Mouse (Mus musculus) cortical plate, adult 2 months (tissue): ENCODE results near the gene C9.

Experiments
- CTCF ChIP-seq: fragments of 200-500 bp; IDR thresholded peaks from 2 replicates; pipeline ENCODE4 v1.5.1; 2011; ENCODE audit warnings: mild to moderate bottlenecking, control low read depth, low read length; ENCODE audit not compliant: insufficient read depth; ENCODE audit errors: extremely low read depth
- POLR2A ChIP-seq: fragments of 200-500 bp; IDR thresholded peaks from 2 replicates; pipeline ENCODE4 v1.6.1; 2011; ENCODE audit warnings: mild to moderate bottlenecking, low read length, control low read depth; ENCODE audit not compliant: insufficient read depth; ENCODE audit errors: extremely low read depth

DNA sequence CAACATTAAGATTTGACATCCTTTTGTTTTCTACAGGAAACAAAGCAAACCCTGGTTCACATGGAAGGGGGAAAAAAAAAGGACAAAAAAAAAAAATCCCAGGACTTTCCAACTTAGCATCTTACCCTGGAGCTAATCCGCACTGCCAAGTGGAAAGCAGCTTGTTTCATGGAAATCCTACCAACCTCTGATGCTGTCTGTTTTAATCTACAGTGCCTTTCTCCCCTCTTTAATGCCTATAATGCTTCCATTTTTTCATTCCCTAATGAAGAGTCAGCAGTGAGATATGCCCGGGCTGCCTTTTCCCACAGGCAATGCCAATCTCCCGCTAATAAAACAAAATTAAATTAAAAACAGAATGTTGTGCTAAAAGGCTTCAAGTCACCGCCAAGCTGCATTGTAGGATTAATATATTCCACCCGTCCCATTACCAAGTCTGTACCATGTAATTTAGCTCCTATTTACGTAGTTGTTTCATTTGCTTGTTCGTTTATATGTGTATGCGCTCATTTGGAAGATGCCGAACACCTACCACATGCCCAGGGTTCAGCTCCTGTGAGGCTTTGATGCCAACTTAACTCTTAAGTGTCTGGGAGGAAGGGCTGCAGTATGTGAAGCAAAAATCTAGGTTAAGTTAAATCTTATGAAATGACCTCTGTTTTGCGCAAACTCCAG lies 53.4 kb downstream of the C9 start:
- TF ChIP-seq CTCF = no peak
- TF ChIP-seq POLR2A = no peak
